Mouse (Mus musculus): ENCODE data around the gene Tekt2.
A peak's percentile ranks its signal among the peaks of the same experiment; 100 is the strongest.

The Tekt2 gene

GRCm38 (mm10) chr4:126325281-126325861 lies at the start of gene Tekt2:
TSS of gene Tekt2 (minus strand) at chr4:126325688.
- peak in 1 of 2 experiments; percentile 45 for DNase-seq

- DNase-seq: no peak
These were observed 46.0 kb upstream of the Tekt2 start for GRCm38 (mm10) chr4:126371497-126371896.

GRCm38 (mm10) chr4:126360069-126360468 lies 34.6 kb upstream of the Tekt2 start:
- DNase-seq: no peak

GRCm38 (mm10) chr4:126343451-126343850 lies 18.0 kb upstream of the Tekt2 start:
- DNase-seq: peak in 1 of 2 experiments; percentile 11

GRCm38 (mm10) chr4:126339461-126339860 lies 14.0 kb upstream of the Tekt2 start:
- DNase-seq: no peak

GRCm38 (mm10) chr4:126332358-126332757 lies 6.9 kb upstream of the Tekt2 start:
- DNase-seq: peak in 1 of 2 experiments; percentile 31

GRCm38 (mm10) chr4:126331751-126332150 lies 6.3 kb upstream of the Tekt2 start:
- no peak for DNase-seq

- DNase-seq: no peak
These were observed 4.8 kb upstream of the Tekt2 start for GRCm38 (mm10) chr4:126330295-126330694.

GRCm38 (mm10) chr4:126326036-126326435 lies 548 bp upstream of the Tekt2 start:
- no peak for DNase-seq

- DNase-seq: no peak
These were observed 627 bp downstream of the Tekt2 start for GRCm38 (mm10) chr4:126324861-126325260.

GRCm38 (mm10) chr4:126322646-126323045 lies 2.8 kb downstream of the Tekt2 start:
- DNase-seq: peak in 1 of 2 experiments; percentile 37

- DNase-seq: peak in 1 of 2 experiments; percentile 36
These were observed 3.5 kb downstream of the Tekt2 start for GRCm38 (mm10) chr4:126321854-126322511.

- peak; percentile 97 to 99 for DNase-seq
These were observed 4.2 kb downstream of the Tekt2 start, which contains the start of gene Adprhl2 for GRCm38 (mm10) chr4:126321111-126321853. TSS of gene Adprhl2 (minus strand) at chr4:126321703.

GRCm38 (mm10) chr4:126319806-126320205 lies 5.7 kb downstream of the Tekt2 start:
- no peak for DNase-seq

GRCm38 (mm10) chr4:126316443-126317040 lies 8.9 kb downstream of the Tekt2 start:
- DNase-seq: peak in 1 of 2 experiments; percentile 37

- DNase-seq: peak; percentile 68 to 80
These were observed 9.6 kb downstream of the Tekt2 start for GRCm38 (mm10) chr4:126315931-126316330.

- peak; percentile 74 to 88 for DNase-seq
These were observed 11.1 kb downstream of the Tekt2 start for GRCm38 (mm10) chr4:126314393-126314792.

- DNase-seq: peak in 1 of 2 experiments; percentile 45
These were observed 12.3 kb downstream of the Tekt2 start for GRCm38 (mm10) chr4:126313202-126313601.

GRCm38 (mm10) chr4:126311566-126312200 lies 13.8 kb downstream of the Tekt2 start:
- DNase-seq: peak in 1 of 2 experiments; percentile 36

- peak in 1 of 2 experiments; percentile 38 for DNase-seq
These were observed 15.1 kb downstream of the Tekt2 start for GRCm38 (mm10) chr4:126310344-126310743.

GRCm38 (mm10) chr4:126309922-126310309 lies 15.6 kb downstream of the Tekt2 start:
- peak; percentile 88 to 94 for DNase-seq

GRCm38 (mm10) chr4:126309211-126309921 lies 16.1 kb downstream of the Tekt2 start:
- DNase-seq: peak in 1 of 2 experiments; percentile 55
